Mouse (Mus musculus): Measurements from ENCODE around the gene Scarb2.

Scarb2 gene

DNA sequence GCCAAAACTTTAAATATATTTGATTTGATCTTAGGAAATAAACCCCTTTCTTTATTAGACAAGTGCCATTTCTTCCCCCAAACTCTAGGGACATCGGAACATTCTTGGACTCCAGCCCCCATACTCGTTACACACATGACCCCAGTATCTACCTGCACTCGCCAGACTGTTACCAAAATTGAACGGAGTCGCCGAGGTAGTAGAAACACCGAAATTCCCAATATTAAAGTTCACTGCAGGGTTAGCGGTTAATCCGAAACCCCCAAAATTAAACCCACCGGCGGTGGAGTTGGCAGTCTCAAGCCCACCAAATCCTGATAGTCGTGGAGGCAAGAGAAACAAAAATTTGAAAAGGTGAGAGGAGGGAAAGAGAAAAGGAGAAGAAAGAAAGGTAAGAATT is 72.6 kb downstream of the Scarb2 start:
- DNase-seq, result no peak

- DNase-seq, result no peak
Measured at GRCm38 (mm10) chr5:92431611-92432010, 75.0 kb downstream of the Scarb2 start.

DNA sequence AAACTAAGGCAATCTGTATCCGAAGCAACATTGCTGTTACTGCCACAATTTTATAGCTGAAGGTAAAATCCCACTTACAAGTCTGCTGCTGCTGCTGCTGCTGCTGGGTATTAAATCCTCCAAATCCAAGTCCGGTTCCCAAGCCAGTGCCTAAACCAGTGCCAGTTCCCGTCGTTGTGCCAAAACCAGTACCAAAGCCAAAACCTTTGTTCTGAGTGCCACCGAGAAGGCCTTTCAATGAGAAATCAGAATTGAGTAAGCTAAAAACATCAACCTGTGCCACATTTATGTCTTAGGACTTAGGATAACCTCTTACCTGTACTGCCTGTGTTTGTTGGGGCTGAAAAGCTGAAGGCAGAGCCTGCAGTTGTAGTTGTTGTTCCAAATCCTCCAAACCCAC is 75.9 kb downstream of the Scarb2 start:
- no peak for DNase-seq

DNA sequence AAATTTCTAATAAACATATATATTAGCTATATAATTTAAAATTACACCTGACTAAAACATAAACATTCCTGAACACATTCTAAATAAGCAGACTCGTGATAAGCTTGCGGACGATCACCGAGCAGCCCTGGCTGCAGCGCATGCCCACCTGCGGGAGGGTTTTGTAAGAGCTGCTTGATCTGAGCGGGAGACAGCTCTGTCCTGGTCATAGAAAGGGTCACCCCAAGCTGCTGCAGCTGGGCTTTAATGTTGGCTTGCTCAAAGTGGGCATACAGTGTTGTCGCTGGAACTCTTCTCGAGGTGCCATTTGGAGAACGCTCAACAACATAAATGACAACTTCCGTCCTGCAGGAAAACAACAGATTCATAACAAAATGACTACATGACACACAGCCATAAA is 82.5 kb downstream of the Scarb2 start:
- no peak for DNase-seq

DNA sequence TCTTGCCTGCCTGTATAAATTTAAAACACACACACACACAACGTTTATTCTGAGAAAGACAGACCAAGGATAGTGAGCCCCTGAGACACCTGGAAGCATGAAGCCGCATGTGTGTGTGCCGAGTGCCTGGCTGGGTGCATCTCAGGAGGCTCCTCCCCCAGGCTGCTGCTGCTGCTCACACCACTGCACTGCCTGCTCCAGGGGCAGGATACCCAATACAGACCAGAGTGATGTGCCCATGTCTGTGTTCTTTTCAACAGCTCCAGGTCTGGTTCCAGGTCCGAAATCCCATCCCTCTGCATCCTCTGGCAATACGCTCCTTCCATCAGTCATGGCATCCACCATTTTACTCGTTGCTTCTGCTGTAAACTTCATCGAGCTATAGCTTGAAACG is 92.7 kb downstream of the Scarb2 start:
- no peak for DNase-seq

GRCm38 (mm10) chr5:92413271-92413981 is 93.2 kb downstream of the Scarb2 start:
- DNase-seq, result no peak

DNA sequence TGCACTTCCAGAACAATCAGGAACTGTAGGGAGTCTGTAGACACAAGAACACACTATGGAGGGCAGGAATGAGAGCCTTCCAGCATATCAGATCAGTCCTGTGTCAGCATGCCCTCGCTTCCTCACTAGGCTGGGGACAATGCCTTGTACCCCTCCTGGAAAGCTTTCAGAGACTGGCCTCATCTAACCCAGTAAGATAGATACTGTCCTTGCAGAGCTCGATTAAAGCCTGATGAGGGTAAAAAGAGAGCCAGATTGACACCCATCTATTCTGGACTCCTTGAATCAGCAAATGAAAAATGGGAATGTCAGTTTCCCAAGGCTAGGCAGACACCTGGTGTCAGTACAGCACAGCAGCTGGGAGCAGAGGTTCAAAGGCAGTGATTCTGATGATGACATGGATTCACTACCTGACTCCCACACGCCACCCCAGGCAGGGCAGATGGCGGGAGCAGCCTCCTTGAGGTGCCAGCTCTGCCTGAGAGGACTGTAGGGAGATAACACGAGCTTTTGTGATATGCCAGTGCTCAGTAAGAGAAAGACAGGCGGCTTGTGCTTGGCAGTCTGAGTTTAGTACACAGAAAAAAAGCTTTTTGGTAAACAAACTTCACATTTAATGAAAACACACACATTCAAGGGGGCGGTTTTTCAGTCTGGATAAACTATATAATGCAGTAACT is 95.0 kb downstream of the Scarb2 start:
- DNase-seq, result no peak

GRCm38 (mm10) chr5:92410486-92410885 is 96.1 kb downstream of the Scarb2 start:
- DNase-seq, result no peak

GRCm38 (mm10) chr5:92409361-92410155 is 97.1 kb downstream of the Scarb2 start:
- no peak for DNase-seq

DNA sequence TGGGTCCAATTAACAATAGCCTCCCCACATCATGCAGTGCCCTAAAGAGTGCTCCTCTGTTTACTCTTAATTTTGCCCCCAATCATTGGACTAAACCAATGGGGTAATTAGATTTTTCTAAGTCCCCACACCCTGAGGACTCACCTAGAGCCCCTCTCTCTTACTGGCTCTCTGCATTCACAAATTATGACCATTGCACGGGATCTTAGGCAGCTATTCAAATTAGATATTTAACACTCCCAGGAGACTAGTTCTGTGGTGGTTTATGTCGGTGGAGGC is 102.3 kb downstream of the Scarb2 start:
- no peak for DNase-seq

DNA sequence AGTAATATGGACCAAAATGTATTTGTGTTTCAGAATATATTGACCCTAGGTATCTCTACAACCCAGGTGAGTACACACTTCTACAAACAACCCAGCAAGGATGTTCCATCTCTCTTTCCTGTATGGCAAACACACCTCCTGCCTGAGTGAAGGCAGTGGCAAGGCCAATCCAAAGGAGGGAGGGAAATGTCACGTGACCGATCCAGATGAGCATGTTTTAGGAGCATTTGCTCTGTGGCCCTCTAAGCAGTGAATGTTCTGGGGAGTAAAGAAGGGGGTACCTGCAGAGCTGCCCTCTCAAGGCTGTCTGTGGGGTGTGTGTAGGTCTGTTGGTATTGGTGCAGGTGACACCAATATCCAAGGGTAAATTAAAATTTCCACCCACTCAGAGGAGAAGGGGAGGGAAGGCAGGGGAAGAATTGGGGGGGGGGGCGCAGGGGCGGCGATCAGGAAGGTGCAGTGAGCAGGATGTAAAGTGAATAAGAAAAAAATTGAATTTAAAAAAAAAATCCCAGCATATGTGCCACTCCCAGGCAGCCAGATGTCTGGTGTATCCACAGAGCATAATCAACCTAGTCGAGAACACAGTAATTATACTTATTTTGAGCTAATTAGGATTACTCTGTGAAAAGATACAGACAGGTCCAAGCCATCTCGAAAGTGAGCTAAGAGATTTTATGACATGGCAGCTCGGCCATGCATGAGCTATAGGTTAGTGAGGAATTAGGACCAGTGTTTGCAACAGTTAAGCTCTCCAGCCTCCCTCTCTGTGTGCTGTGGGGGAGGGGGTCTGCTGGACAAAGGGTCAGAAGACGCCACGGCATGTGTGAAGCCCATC is 102.9 kb downstream of the Scarb2 start:
- DNase-seq, result no peak

- DNase-seq, result no peak
Measured at GRCm38 (mm10) chr5:92402816-92403215, 103.8 kb downstream of the Scarb2 start.

DNA sequence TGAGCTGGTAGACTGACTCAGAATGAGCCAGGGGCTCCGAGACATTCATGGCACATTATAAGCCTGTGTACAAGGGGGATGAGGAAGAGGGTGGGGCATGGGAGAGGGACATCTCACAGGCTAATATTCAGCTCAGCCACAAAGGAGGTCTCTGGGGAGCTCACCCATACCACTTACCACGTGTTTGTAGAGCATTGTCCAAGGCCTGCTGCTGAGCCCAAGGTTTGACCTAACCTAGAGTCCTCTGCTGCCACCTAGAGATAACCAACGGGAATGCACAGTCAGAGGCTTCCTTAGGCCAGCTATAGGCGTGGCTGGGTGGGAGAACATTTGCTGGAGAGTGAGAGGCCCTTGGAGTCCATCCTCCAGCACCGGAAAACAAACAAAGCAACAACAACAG is 108.5 kb downstream of the Scarb2 start:
- peak; percentile 67 for DNase-seq

- DNase-seq, result no peak
Measured at GRCm38 (mm10) chr5:92396476-92396875, 110.2 kb downstream of the Scarb2 start.

DNA sequence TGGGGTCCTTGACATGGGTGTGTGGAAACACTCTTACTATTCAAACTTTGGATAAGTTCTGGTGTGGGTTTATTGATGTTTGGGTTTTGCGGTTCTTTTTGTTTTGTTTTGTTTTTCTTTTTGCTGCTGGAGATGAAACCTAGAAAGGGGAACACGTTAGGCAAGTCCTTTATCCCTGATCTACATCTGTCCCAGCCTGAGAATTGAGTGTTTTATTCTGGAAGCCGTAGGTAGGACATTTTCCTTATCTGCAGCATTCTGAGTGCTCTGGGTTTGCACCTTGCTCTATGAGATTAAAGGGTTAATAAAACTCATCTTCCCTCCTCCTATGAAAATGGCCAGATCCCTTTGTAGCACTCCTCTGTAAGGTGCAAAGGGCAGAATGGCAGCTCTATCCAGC is 110.9 kb downstream of the Scarb2 start:
- no peak for DNase-seq

- no peak for DNase-seq
Measured at GRCm38 (mm10) chr5:92393863-92394262, 112.8 kb downstream of the Scarb2 start.

DNA sequence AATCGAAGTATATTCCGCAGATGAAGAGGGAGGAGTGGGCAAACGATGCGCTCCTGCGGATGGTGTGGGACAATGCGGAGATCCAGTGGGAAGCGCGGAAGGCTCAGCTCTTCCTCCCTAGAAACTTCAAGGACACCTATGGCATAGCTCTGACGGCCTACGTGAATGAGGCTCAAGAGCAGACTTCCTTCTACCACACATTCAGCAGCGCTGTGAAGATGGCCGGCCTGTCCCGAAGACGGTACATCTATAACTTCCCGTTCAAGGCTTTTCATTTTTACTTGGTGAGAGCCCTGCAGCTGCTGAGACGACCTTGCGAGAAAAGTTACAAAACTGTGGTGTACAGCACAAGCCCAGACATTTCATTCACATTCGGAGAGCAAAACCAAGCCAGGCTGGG is 114.1 kb downstream of the Scarb2 start:
- DNase-seq, result no peak
